Mouse (Mus musculus): Measurements from ENCODE around the gene Tmcc2. TPM values are rescaled to one million over a fixed set of nuclear protein-coding genes. Genes with fewer than 3 reads are reported as not detected.

Tmcc2 gene
- polyA plus RNA-seq, 1 experiment from 2014 or later: 33.9 TPM

- ATAC-seq (ENCODE audit: low read depth): no peak
- WGBS: 74% methylated on average over 2 of the region's 2 CpGs
Measured at GRCm38 (mm10) chr1:132420206-132420605, 29.1 kb upstream of the Tmcc2 start.

GRCm38 (mm10) chr1:132417319-132418251, 26.5 kb upstream of the Tmcc2 start, which contains the start of gene Dstyk:
TSS of gene Dstyk (plus strand) at chr1:132417555.
- Histone ChIP-seq H3K9ac (peak within 1 kb of the TSS; percentile 90), H3K27me3 (no peaks in the 10 kb centered on the region), H3K4me1 (replicated peaks) (peaks cover 32% of the 10 kb centered on the region), H3K4me2 (peak within 1 kb of the TSS; percentile 71), H3K9me3 (no peaks in the 10 kb centered on the region), H3K4me3 (peak within 1 kb of the TSS; percentile 77), H3K27ac (replicated peaks) (peak within 1 kb of the TSS; percentile 96), H3K36me3 (no peaks in the 10 kb centered on the region)
- under 1% methylated on average over 82 of the region's 85 CpGs for WGBS
- peak; percentile 98 for ATAC-seq (ENCODE audit: low read depth)

More at GRCm38 (mm10) chr1:132420206-132420605, 29.1 kb upstream of the Tmcc2 start:
- no peaks in the 10 kb centered on the region for H3K27me3 ChIP-seq
- peaks cover 37% of the 10 kb centered on the region for H3K4me1 ChIP-seq (replicated peaks)
- 0 out of 2 replicates have a peak, but pooled peaks cover 3% of the 10 kb centered on the region for H3K36me3 ChIP-seq
- no peak overlapping the region for H3K4me3 ChIP-seq
- H3K9ac ChIP-seq: no peak overlapping the region
- no peak overlapping the region for H3K27ac ChIP-seq (replicated peaks)
- peak overlapping the region; percentile 25; the same call in 1 of the 2 replicates for H3K4me2 ChIP-seq
- no peaks in the 10 kb centered on the region for H3K9me3 ChIP-seq

- H3K4me2 ChIP-seq: peak overlapping the region; percentile 71
- H3K27me3 ChIP-seq: no peaks in the 10 kb centered on the region
- no peaks in the 10 kb centered on the region for H3K36me3 ChIP-seq
- peak overlapping the region; percentile 90 for H3K9ac ChIP-seq
- peak overlapping the region; percentile 96 for H3K27ac ChIP-seq (replicated peaks)
- H3K9me3 ChIP-seq: no peaks in the 10 kb centered on the region
- peak overlapping the region; percentile 77 for H3K4me3 ChIP-seq
- peaks cover 32% of the 10 kb centered on the region for H3K4me1 ChIP-seq (replicated peaks)
- no peak for ATAC-seq (ENCODE audit: low read depth)
- 26% methylated on average over 6 of the region's 6 CpGs for WGBS
Measured at GRCm38 (mm10) chr1:132416943-132417290, 25.8 kb upstream of the Tmcc2 start.

- no peaks in the 10 kb centered on the region for H3K27me3 ChIP-seq
- H3K36me3 ChIP-seq: no peaks in the 10 kb centered on the region
- no peak overlapping the region for H3K4me3 ChIP-seq
- H3K27ac ChIP-seq (replicated peaks): no peak overlapping the region
- no peak for ATAC-seq (ENCODE audit: low read depth)
- WGBS: 80% methylated on average over 8 of the region's 8 CpGs
- H3K9ac ChIP-seq: 0 out of 2 replicates have a peak overlapping the region, but pooled peaks have one; percentile 90
- H3K4me2 ChIP-seq: peak overlapping the region; percentile 71
- no peaks in the 10 kb centered on the region for H3K9me3 ChIP-seq
- H3K4me1 ChIP-seq (replicated peaks): peaks cover 32% of the 10 kb centered on the region
Measured at GRCm38 (mm10) chr1:132416244-132416942, 25.3 kb upstream of the Tmcc2 start.

- Histone ChIP-seq H3K27me3 (no peaks in the 10 kb centered on the region), H3K4me2 (no peak overlapping the region), H3K9me3 (no peaks in the 10 kb centered on the region), H3K27ac (replicated peaks) (no peak overlapping the region), H3K4me3 (no peak overlapping the region), H3K9ac (no peak overlapping the region), H3K4me1 (replicated peaks) (no peaks in the 10 kb centered on the region), H3K36me3 (no peaks in the 10 kb centered on the region)
- no peak for ATAC-seq (ENCODE audit: low read depth)
- WGBS: 91% methylated on average over 3 of the region's 3 CpGs
Measured at GRCm38 (mm10) chr1:132410657-132411056, 19.6 kb upstream of the Tmcc2 start.

- ATAC-seq (ENCODE audit: low read depth): no peak
- no peaks in the 10 kb centered on the region for H3K27me3 ChIP-seq
- no peak overlapping the region for H3K9ac ChIP-seq
- H3K36me3 ChIP-seq: no peaks in the 10 kb centered on the region
- H3K4me1 ChIP-seq (replicated peaks): no peaks in the 10 kb centered on the region
- no peak overlapping the region for H3K27ac ChIP-seq (replicated peaks)
- H3K4me2 ChIP-seq: no peak overlapping the region
- WGBS: 84% methylated on average over 1 of the region's 1 CpGs
- H3K4me3 ChIP-seq: no peak overlapping the region
- peaks cover 5% of the 10 kb centered on the region; the same call in 1 of the 2 replicates for H3K9me3 ChIP-seq
Measured at GRCm38 (mm10) chr1:132401843-132402242, 10.8 kb upstream of the Tmcc2 start.

- Histone ChIP-seq H3K4me3 (no peak overlapping the region), H3K4me2 (no peak overlapping the region), H3K27ac (replicated peaks) (no peak overlapping the region), H3K9me3 (peaks cover 5% of the 10 kb centered on the region; the same call in 1 of the 2 replicates), H3K9ac (no peak overlapping the region), H3K4me1 (replicated peaks) (no peaks in the 10 kb centered on the region), H3K36me3 (no peaks in the 10 kb centered on the region), H3K27me3 (no peaks in the 10 kb centered on the region)
- WGBS: 71% methylated on average over 1 of the region's 1 CpGs
- ATAC-seq (ENCODE audit: low read depth): no peak
Measured at GRCm38 (mm10) chr1:132400538-132400937, 9.5 kb upstream of the Tmcc2 start.

GRCm38 (mm10) chr1:132396705-132397104, 5.6 kb upstream of the Tmcc2 start:
- ATAC-seq (ENCODE audit: low read depth): no peak
- H3K36me3 ChIP-seq: no peaks in the 10 kb centered on the region
- no peak overlapping the region for H3K4me2 ChIP-seq
- no peak overlapping the region for H3K4me3 ChIP-seq
- peaks cover 5% of the 10 kb centered on the region; the same call in 1 of the 2 replicates for H3K9me3 ChIP-seq
- H3K27ac ChIP-seq (replicated peaks): no peak overlapping the region
- H3K27me3 ChIP-seq: no peaks in the 10 kb centered on the region
- peaks cover 7% of the 10 kb centered on the region for H3K4me1 ChIP-seq (replicated peaks)
- WGBS: 66% methylated on average over 2 of the region's 2 CpGs
- no peak overlapping the region for H3K9ac ChIP-seq

GRCm38 (mm10) chr1:132392872-132393271, 1.8 kb upstream of the Tmcc2 start:
- 63% methylated on average over 5 of the region's 5 CpGs for WGBS
- Histone ChIP-seq H3K4me1 (replicated peaks) (peaks cover 37% of the 10 kb centered on the region), H3K27ac (replicated peaks) (no peak overlapping the region), H3K27me3 (no peaks in the 10 kb centered on the region), H3K9ac (no peak overlapping the region), H3K4me3 (no peak overlapping the region), H3K36me3 (no peaks in the 10 kb centered on the region), H3K9me3 (no peaks in the 10 kb centered on the region), H3K4me2 (no peak overlapping the region)
- ATAC-seq (ENCODE audit: low read depth): no peak

- peak; percentile 94 for ATAC-seq (ENCODE audit: low read depth)
- H3K4me1 ChIP-seq (replicated peaks): peaks cover 47% of the 10 kb centered on the region
Measured at GRCm38 (mm10) chr1:132391580-132392022, 520 bp upstream of the Tmcc2 start.

GRCm38 (mm10) chr1:132389886-132390585, 1.0 kb downstream of the Tmcc2 start:
- H3K9me3 ChIP-seq: no peaks in the 10 kb centered on the region
- H3K9ac ChIP-seq: peak overlapping the region; percentile 96
- H3K4me3 ChIP-seq: peak overlapping the region; percentile 78
- H3K36me3 ChIP-seq: no peaks in the 10 kb centered on the region
- 12% methylated on average over 15 of the region's 15 CpGs for WGBS
- H3K4me2 ChIP-seq: peak overlapping the region; percentile 91
- no peak for ATAC-seq (ENCODE audit: low read depth)
- peaks cover 62% of the 10 kb centered on the region for H3K4me1 ChIP-seq (replicated peaks)
- H3K27me3 ChIP-seq: no peaks in the 10 kb centered on the region
- H3K27ac ChIP-seq (replicated peaks): peak overlapping the region; percentile 94

More at GRCm38 (mm10) chr1:132391580-132392022, 520 bp upstream of the Tmcc2 start:
- H3K4me2 ChIP-seq: peak overlapping the region; percentile 91
- H3K36me3 ChIP-seq: no peaks in the 10 kb centered on the region
- 1% methylated on average over 47 of the region's 54 CpGs for WGBS
- H3K27ac ChIP-seq (replicated peaks): peak overlapping the region; percentile 94
- peak overlapping the region; percentile 96 for H3K9ac ChIP-seq
- no peaks in the 10 kb centered on the region for H3K9me3 ChIP-seq
- H3K4me3 ChIP-seq: peak overlapping the region; percentile 78
- no peaks in the 10 kb centered on the region for H3K27me3 ChIP-seq

Data from neural tube, embryonic 13.5 days (tissue).